Mouse (Mus musculus): Measurements from ENCODE around the gene Pcbp3. TPM values are rescaled to one million over a fixed set of nuclear protein-coding genes. Genes with fewer than 3 reads are reported as not detected.
A peak's percentile ranks its signal among the peaks of the same experiment; 100 is the strongest.

Pcbp3 gene
- polyA plus RNA-seq, 1 experiment from 2014 or later: 58.4 TPM

- no peak for DNase-seq (ENCODE audit: extremely low spot score, low spot score)
- WGBS: 93% methylated on average over 7 of the region's 7 CpGs
- peaks cover 29% of the 10 kb centered on the region for H3K4me1 ChIP-seq
- H3K27me3 ChIP-seq (ENCODE audit: poor library complexity, severe bottlenecking): no peaks in the 10 kb centered on the region
- H3K4me3 ChIP-seq: no peak overlapping the region
- no peaks in the 10 kb centered on the region for H3K36me3 ChIP-seq (replicated peaks)
- H3K9me3 ChIP-seq: no peaks in the 10 kb centered on the region
- H3K27ac ChIP-seq: no peak overlapping the region
Measured at GRCm38 (mm10) chr10:76970974-76971373, 9.3 kb upstream of the Pcbp3 start.

GRCm38 (mm10) chr10:76964436-76964835, 2.7 kb upstream of the Pcbp3 start:
- Histone ChIP-seq H3K4me1 (peaks cover 61% of the 10 kb centered on the region), H3K27ac (peak overlapping the region; percentile 60)

GRCm38 (mm10) chr10:76963997-76964396, 2.3 kb upstream of the Pcbp3 start:
- peak; percentile 30 for DNase-seq (ENCODE audit: extremely low spot score, low spot score)
- 51% methylated on average over 9 of the region's 9 CpGs for WGBS
- H3K27ac ChIP-seq: peak overlapping the region; percentile 60

More at GRCm38 (mm10) chr10:76964436-76964835, 2.7 kb upstream of the Pcbp3 start:
- H3K36me3 ChIP-seq (replicated peaks): no peaks in the 10 kb centered on the region
- 0 out of 2 replicates have a peak overlapping the region, but pooled peaks have one; percentile 12 for H3K4me3 ChIP-seq
- H3K9me3 ChIP-seq: no peaks in the 10 kb centered on the region
- WGBS: 38% methylated on average over 6 of the region's 6 CpGs
- DNase-seq (ENCODE audit: extremely low spot score, low spot score): peak; percentile 26
- H3K27me3 ChIP-seq (ENCODE audit: poor library complexity, severe bottlenecking): no peaks in the 10 kb centered on the region; the same call in 1 of the 2 replicates

GRCm38 (mm10) chr10:76961156-76961555, 531 bp downstream of the Pcbp3 start:
- DNase-seq (ENCODE audit: extremely low spot score, low spot score): no peak
- Histone ChIP-seq H3K27me3 (ENCODE audit: poor library complexity, severe bottlenecking) (no peaks in the 10 kb centered on the region; the same call in 1 of the 2 replicates), H3K4me1 (peaks cover 65% of the 10 kb centered on the region), H3K27ac (peak overlapping the region; percentile 89), H3K36me3 (replicated peaks) (0 out of 2 replicates have a peak, but pooled peaks cover 2% of the 10 kb centered on the region), H3K9me3 (no peaks in the 10 kb centered on the region), H3K4me3 (peak overlapping the region; percentile 73)
- WGBS: 13% methylated on average over 11 of the region's 11 CpGs

More at GRCm38 (mm10) chr10:76963997-76964396, 2.3 kb upstream of the Pcbp3 start:
- H3K4me3 ChIP-seq: 0 out of 2 replicates have a peak overlapping the region, but pooled peaks have one; percentile 12
- H3K36me3 ChIP-seq (replicated peaks): 0 out of 2 replicates have a peak, but pooled peaks cover 2% of the 10 kb centered on the region
- peaks cover 61% of the 10 kb centered on the region for H3K4me1 ChIP-seq
- H3K27me3 ChIP-seq (ENCODE audit: poor library complexity, severe bottlenecking): no peaks in the 10 kb centered on the region; the same call in 1 of the 2 replicates
- H3K9me3 ChIP-seq: no peaks in the 10 kb centered on the region

- Histone ChIP-seq H3K27ac (no peak overlapping the region), H3K27me3 (ENCODE audit: poor library complexity, severe bottlenecking) (no peaks in the 10 kb centered on the region; the same call in 1 of the 2 replicates), H3K36me3 (replicated peaks) (0 out of 2 replicates have a peak, but pooled peaks cover 2% of the 10 kb centered on the region), H3K4me1 (peaks cover 38% of the 10 kb centered on the region), H3K4me3 (no peak overlapping the region), H3K9me3 (no peaks in the 10 kb centered on the region)
- peak; percentile 15 for DNase-seq (ENCODE audit: extremely low spot score, low spot score)
- 58% methylated on average over 3 of the region's 3 CpGs for WGBS
Measured at GRCm38 (mm10) chr10:76958201-76958600, 3.5 kb downstream of the Pcbp3 start.

- Histone ChIP-seq H3K27me3 (ENCODE audit: poor library complexity, severe bottlenecking) (no peaks in the 10 kb centered on the region; the same call in 1 of the 2 replicates), H3K36me3 (replicated peaks) (0 out of 2 replicates have a peak, but pooled peaks cover 2% of the 10 kb centered on the region), H3K4me1 (peaks cover 20% of the 10 kb centered on the region), H3K9me3 (no peaks in the 10 kb centered on the region), H3K27ac (no peak overlapping the region), H3K4me3 (no peak overlapping the region)
- peak; percentile 14 for DNase-seq (ENCODE audit: extremely low spot score, low spot score)
- 24% methylated on average over 6 of the region's 6 CpGs for WGBS
Measured at GRCm38 (mm10) chr10:76956200-76956599, 5.5 kb downstream of the Pcbp3 start.

GRCm38 (mm10) chr10:76941038-76941437, 20.6 kb downstream of the Pcbp3 start:
- Histone ChIP-seq H3K4me3 (no peak overlapping the region), H3K27me3 (ENCODE audit: poor library complexity, severe bottlenecking) (no peaks in the 10 kb centered on the region), H3K27ac (no peak overlapping the region), H3K4me1 (no peaks in the 10 kb centered on the region), H3K9me3 (no peaks in the 10 kb centered on the region), H3K36me3 (replicated peaks) (no peaks in the 10 kb centered on the region)
- DNase-seq (ENCODE audit: extremely low spot score, low spot score): no peak
- 72% methylated on average over 4 of the region's 4 CpGs for WGBS

GRCm38 (mm10) chr10:76936827-76937226, 24.9 kb downstream of the Pcbp3 start:
- Histone ChIP-seq H3K36me3 (replicated peaks) (no peaks in the 10 kb centered on the region), H3K27me3 (ENCODE audit: poor library complexity, severe bottlenecking) (no peaks in the 10 kb centered on the region), H3K9me3 (no peaks in the 10 kb centered on the region), H3K4me3 (no peak overlapping the region), H3K27ac (no peak overlapping the region), H3K4me1 (no peaks in the 10 kb centered on the region)
- no peak for DNase-seq (ENCODE audit: extremely low spot score, low spot score)
- WGBS: 94% methylated on average over 6 of the region's 6 CpGs

- H3K36me3 ChIP-seq (replicated peaks): no peaks in the 10 kb centered on the region
- no peak overlapping the region for H3K27ac ChIP-seq
- no peak overlapping the region for H3K4me3 ChIP-seq
- 82% methylated on average over 5 of the region's 5 CpGs for WGBS
- H3K9me3 ChIP-seq: no peaks in the 10 kb centered on the region
- no peaks in the 10 kb centered on the region for H3K27me3 ChIP-seq (ENCODE audit: poor library complexity, severe bottlenecking)
- DNase-seq (ENCODE audit: extremely low spot score, low spot score): no peak
- H3K4me1 ChIP-seq: no peaks in the 10 kb centered on the region
Measured at GRCm38 (mm10) chr10:76934805-76935204, 26.9 kb downstream of the Pcbp3 start.

- H3K9me3 ChIP-seq: peaks cover 8% of the 10 kb centered on the region; the same call in 1 of the 2 replicates
- H3K36me3 ChIP-seq (replicated peaks): no peaks in the 10 kb centered on the region
- no peak overlapping the region for H3K27ac ChIP-seq
- H3K4me3 ChIP-seq: no peak overlapping the region
- WGBS: 73% methylated on average over 1 of the region's 1 CpGs
- DNase-seq (ENCODE audit: extremely low spot score, low spot score): no peak
- no peaks in the 10 kb centered on the region for H3K27me3 ChIP-seq (ENCODE audit: poor library complexity, severe bottlenecking)
- no peaks in the 10 kb centered on the region for H3K4me1 ChIP-seq
Measured at GRCm38 (mm10) chr10:76931794-76932193, 29.9 kb downstream of the Pcbp3 start.

- 93% methylated on average over 6 of the region's 6 CpGs for WGBS
Measured at GRCm38 (mm10) chr10:76931122-76931521, 30.6 kb downstream of the Pcbp3 start.

GRCm38 (mm10) chr10:76924441-76924840, 37.2 kb downstream of the Pcbp3 start:
- H3K9me3 ChIP-seq: peaks cover 11% of the 10 kb centered on the region
- 99% methylated on average over 2 of the region's 2 CpGs for WGBS
- H3K36me3 ChIP-seq (replicated peaks): peaks cover 7% of the 10 kb centered on the region
- no peaks in the 10 kb centered on the region for H3K27me3 ChIP-seq (ENCODE audit: poor library complexity, severe bottlenecking)
- H3K4me3 ChIP-seq: no peak overlapping the region
- no peak overlapping the region for H3K27ac ChIP-seq
- DNase-seq (ENCODE audit: extremely low spot score, low spot score): no peak
- H3K4me1 ChIP-seq: no peaks in the 10 kb centered on the region

More at GRCm38 (mm10) chr10:76931122-76931521, 30.6 kb downstream of the Pcbp3 start:
- Histone ChIP-seq H3K9me3 (peaks cover 8% of the 10 kb centered on the region; the same call in 1 of the 2 replicates), H3K36me3 (replicated peaks) (no peaks in the 10 kb centered on the region), H3K27me3 (ENCODE audit: poor library complexity, severe bottlenecking) (no peaks in the 10 kb centered on the region), H3K27ac (no peak overlapping the region), H3K4me3 (no peak overlapping the region), H3K4me1 (no peaks in the 10 kb centered on the region)
- DNase-seq (ENCODE audit: extremely low spot score, low spot score): no peak

- Histone ChIP-seq H3K36me3 (replicated peaks) (peaks cover 17% of the 10 kb centered on the region), H3K9me3 (peaks cover 14% of the 10 kb centered on the region), H3K27ac (no peak overlapping the region), H3K27me3 (ENCODE audit: poor library complexity, severe bottlenecking) (no peaks in the 10 kb centered on the region), H3K4me1 (no peaks in the 10 kb centered on the region), H3K4me3 (no peak overlapping the region)
- no peak for DNase-seq (ENCODE audit: extremely low spot score, low spot score)
- 86% methylated on average over 3 of the region's 3 CpGs for WGBS
Measured at GRCm38 (mm10) chr10:76918086-76918485, 43.6 kb downstream of the Pcbp3 start.
